Mouse (Mus musculus): Measurements from ENCODE around the gene Nfatc2ip. TPM values are rescaled to one million over a fixed set of nuclear protein-coding genes. Genes with fewer than 3 reads are reported as not detected.
A peak's percentile ranks its signal among the peaks of the same experiment; 100 is the strongest.
"Not testable (repeated sequence)": the region's sequence is repeated elsewhere in the genome, so short reads cannot be mapped to it uniquely, and the experiment has no call there.

Nfatc2ip gene
- polyA plus RNA-seq, 1 experiment from 2014 or later: 3.7 TPM

- not testable (repeated sequence) for H3K27ac ChIP-seq; ATAC-seq; H3K4me2 ChIP-seq; H3K4me3 ChIP-seq; H3K36me3 ChIP-seq; H3K27me3 ChIP-seq (replicated peaks); H3K9ac ChIP-seq; H3K9me3 ChIP-seq (replicated peaks)
- H3K4me1 ChIP-seq: peaks cover 11% of the 10 kb centered on the region
- WGBS (ENCODE audit: insufficient replicate concordance): 71% methylated on average over 8 of the region's 8 CpGs
Measured at GRCm38 (mm10) chr7:126402518-126402917, 6.0 kb upstream of the Nfatc2ip start.

GRCm38 (mm10) chr7:126399548-126399947, 3.0 kb upstream of the Nfatc2ip start:
- H3K4me3 ChIP-seq: no peak overlapping the region
- H3K36me3 ChIP-seq: peaks cover 2% of the 10 kb centered on the region; the same call in 1 of the 2 replicates
- no peak overlapping the region for H3K27ac ChIP-seq
- 6% methylated on average over 5 of the region's 5 CpGs for WGBS (ENCODE audit: insufficient replicate concordance)
- no peaks in the 10 kb centered on the region for H3K27me3 ChIP-seq (replicated peaks)
- ATAC-seq: no peak
- H3K9ac ChIP-seq: no peak overlapping the region
- no peak overlapping the region for H3K4me2 ChIP-seq
- H3K9me3 ChIP-seq (replicated peaks): no peaks in the 10 kb centered on the region
- peaks cover 27% of the 10 kb centered on the region for H3K4me1 ChIP-seq

GRCm38 (mm10) chr7:126397822-126398221, 1.3 kb upstream of the Nfatc2ip start:
- Histone ChIP-seq H3K27me3 (replicated peaks) (no peaks in the 10 kb centered on the region), H3K27ac (peak overlapping the region; percentile 58), H3K4me3 (0 out of 2 replicates have a peak overlapping the region, but pooled peaks have one; percentile 98), H3K36me3 (peaks cover 16% of the 10 kb centered on the region), H3K9ac (peak overlapping the region; percentile 29; the same call in 1 of the 2 replicates), H3K9me3 (replicated peaks) (no peaks in the 10 kb centered on the region), H3K4me2 (peak overlapping the region; percentile 89), H3K4me1 (peaks cover 27% of the 10 kb centered on the region)
- no peak for ATAC-seq
- 30% methylated on average over 4 of the region's 4 CpGs for WGBS (ENCODE audit: insufficient replicate concordance)

GRCm38 (mm10) chr7:126397221-126397620, 684 bp upstream of the Nfatc2ip start:
- Histone ChIP-seq H3K4me1 (peaks cover 27% of the 10 kb centered on the region), H3K27ac (peak overlapping the region; percentile 58), H3K4me2 (peak overlapping the region; percentile 89), H3K4me3 (peak overlapping the region; percentile 98), H3K36me3 (peaks cover 18% of the 10 kb centered on the region), H3K27me3 (replicated peaks) (no peaks in the 10 kb centered on the region), H3K9ac (peak overlapping the region; percentile 29), H3K9me3 (replicated peaks) (no peaks in the 10 kb centered on the region)
- 12% methylated on average over 6 of the region's 6 CpGs for WGBS (ENCODE audit: insufficient replicate concordance)
- ATAC-seq: peak; percentile 36

GRCm38 (mm10) chr7:126392086-126392884, 4.3 kb downstream of the Nfatc2ip start:
- H3K9ac ChIP-seq; H3K27ac ChIP-seq; H3K4me3 ChIP-seq; H3K9me3 ChIP-seq (replicated peaks); ATAC-seq; H3K4me2 ChIP-seq; H3K27me3 ChIP-seq (replicated peaks): not testable (repeated sequence)
- peaks cover 19% of the 10 kb centered on the region for H3K4me1 ChIP-seq
- H3K36me3 ChIP-seq: peaks cover 64% of the 10 kb centered on the region
- 80% methylated on average over 7 of the region's 7 CpGs for WGBS (ENCODE audit: insufficient replicate concordance)

GRCm38 (mm10) chr7:126388185-126388584, 8.4 kb downstream of the Nfatc2ip start:
- H3K4me2 ChIP-seq: no peak overlapping the region
- 94% methylated on average over 1 of the region's 1 CpGs for WGBS (ENCODE audit: insufficient replicate concordance)
- H3K27me3 ChIP-seq (replicated peaks): no peaks in the 10 kb centered on the region
- H3K27ac ChIP-seq: no peak overlapping the region
- no peak for ATAC-seq
- H3K4me3 ChIP-seq: no peak overlapping the region
- no peak overlapping the region for H3K9ac ChIP-seq
- peaks cover 84% of the 10 kb centered on the region for H3K36me3 ChIP-seq
- H3K9me3 ChIP-seq (replicated peaks): no peaks in the 10 kb centered on the region
- peaks cover 5% of the 10 kb centered on the region; the same call in 1 of the 2 replicates for H3K4me1 ChIP-seq

GRCm38 (mm10) chr7:126383565-126383964, 13.0 kb downstream of the Nfatc2ip start:
- no peak overlapping the region for H3K4me3 ChIP-seq
- WGBS (ENCODE audit: insufficient replicate concordance): 59% methylated on average over 5 of the region's 5 CpGs
- no peak overlapping the region for H3K27ac ChIP-seq
- peaks cover 5% of the 10 kb centered on the region for H3K4me1 ChIP-seq
- no peak overlapping the region for H3K4me2 ChIP-seq
- no peaks in the 10 kb centered on the region for H3K9me3 ChIP-seq (replicated peaks)
- H3K36me3 ChIP-seq: peaks cover 48% of the 10 kb centered on the region
- H3K9ac ChIP-seq: no peak overlapping the region
- no peak for ATAC-seq
- H3K27me3 ChIP-seq (replicated peaks): no peaks in the 10 kb centered on the region

GRCm38 (mm10) chr7:126377278-126378158, 19.0 kb downstream of the Nfatc2ip start, which contains the start of gene Spns1:
Spns1 (minus strand) TSS chr7:126377450.
- peak; percentile 93 for ATAC-seq
- under 1% methylated on average over 33 of the region's 33 CpGs for WGBS (ENCODE audit: insufficient replicate concordance)
- H3K4me1 ChIP-seq: peaks cover 37% of the 10 kb centered on the region
- peak within 1 kb of the TSS; percentile 89 for H3K9ac ChIP-seq
- peak within 1 kb of the TSS; percentile 69 for H3K27ac ChIP-seq
- H3K36me3 ChIP-seq: peaks cover 30% of the 10 kb centered on the region
- H3K4me3 ChIP-seq: peak within 1 kb of the TSS; percentile 94
- peak within 1 kb of the TSS; percentile 97 for H3K4me2 ChIP-seq
- H3K9me3 ChIP-seq (replicated peaks): no peaks in the 10 kb centered on the region
- no peaks in the 10 kb centered on the region for H3K27me3 ChIP-seq (replicated peaks)

GRCm38 (mm10) chr7:126376903-126377277, 19.6 kb downstream of the Nfatc2ip start:
- peaks cover 37% of the 10 kb centered on the region for H3K36me3 ChIP-seq
- WGBS (ENCODE audit: insufficient replicate concordance): under 1% methylated on average over 27 of the region's 27 CpGs
- peak overlapping the region; percentile 69 for H3K27ac ChIP-seq
- no peaks in the 10 kb centered on the region for H3K27me3 ChIP-seq (replicated peaks)
- H3K4me2 ChIP-seq: peak overlapping the region; percentile 97
- peaks cover 37% of the 10 kb centered on the region for H3K4me1 ChIP-seq
- H3K9me3 ChIP-seq (replicated peaks): no peaks in the 10 kb centered on the region
- ATAC-seq: peak; percentile 58
- peak overlapping the region; percentile 94 for H3K4me3 ChIP-seq
- peak overlapping the region; percentile 89 for H3K9ac ChIP-seq

GRCm38 (mm10) chr7:126375012-126375411, 21.5 kb downstream of the Nfatc2ip start:
- H3K27me3 ChIP-seq (replicated peaks): no peaks in the 10 kb centered on the region
- peak overlapping the region; percentile 97 for H3K4me2 ChIP-seq
- no peaks in the 10 kb centered on the region for H3K9me3 ChIP-seq (replicated peaks)
- no peak overlapping the region for H3K4me3 ChIP-seq
- H3K27ac ChIP-seq: no peak overlapping the region
- 66% methylated on average over 5 of the region's 5 CpGs for WGBS (ENCODE audit: insufficient replicate concordance)
- no peak for ATAC-seq
- peaks cover 38% of the 10 kb centered on the region for H3K4me1 ChIP-seq
- peaks cover 55% of the 10 kb centered on the region for H3K36me3 ChIP-seq
- no peak overlapping the region for H3K9ac ChIP-seq

- Histone ChIP-seq H3K27me3 (replicated peaks) (no peaks in the 10 kb centered on the region), H3K4me2 (no peak overlapping the region), H3K4me3 (no peak overlapping the region), H3K4me1 (peaks cover 41% of the 10 kb centered on the region), H3K9ac (no peak overlapping the region), H3K9me3 (replicated peaks) (no peaks in the 10 kb centered on the region), H3K27ac (no peak overlapping the region), H3K36me3 (peaks cover 60% of the 10 kb centered on the region)
- ATAC-seq: no peak
- WGBS (ENCODE audit: insufficient replicate concordance): 65% methylated on average over 6 of the region's 6 CpGs
Measured at GRCm38 (mm10) chr7:126374526-126374925, 22.0 kb downstream of the Nfatc2ip start.

- peaks cover 38% of the 10 kb centered on the region for H3K4me1 ChIP-seq
- no peak overlapping the region for H3K27ac ChIP-seq
- H3K4me3 ChIP-seq: no peak overlapping the region
- WGBS (ENCODE audit: insufficient replicate concordance): 80% methylated on average over 9 of the region's 9 CpGs
- peaks cover 64% of the 10 kb centered on the region for H3K36me3 ChIP-seq
- ATAC-seq: no peak
- H3K9ac ChIP-seq: no peak overlapping the region
- H3K4me2 ChIP-seq: no peak overlapping the region
- no peaks in the 10 kb centered on the region for H3K27me3 ChIP-seq (replicated peaks)
- H3K9me3 ChIP-seq (replicated peaks): no peaks in the 10 kb centered on the region
Measured at GRCm38 (mm10) chr7:126373007-126373406, 23.5 kb downstream of the Nfatc2ip start.

All from liver, embryonic 12.5 days (tissue).